Mouse (Mus musculus) ES-Bruce4 (cell line): ENCODE measurements around the gene Ccnjl.

Source experiments
- CTCF ChIP-seq: IDR thresholded peaks from one replicate; pipeline ENCODE4 v1.8.1; 2011; ENCODE audit warnings: low read depth, low read length
- EP300 ChIP-seq: IDR thresholded peaks from 2 replicates; pipeline ENCODE4 v1.6.1; 2011; ENCODE audit warnings: low read depth, low read length; ENCODE audit not compliant: insufficient read depth
- POLR2A ChIP-seq: IDR thresholded peaks from one replicate; pipeline ENCODE4 v1.8.1; 2011; ENCODE audit warnings: low read length; ENCODE audit not compliant: insufficient read depth

DNA sequence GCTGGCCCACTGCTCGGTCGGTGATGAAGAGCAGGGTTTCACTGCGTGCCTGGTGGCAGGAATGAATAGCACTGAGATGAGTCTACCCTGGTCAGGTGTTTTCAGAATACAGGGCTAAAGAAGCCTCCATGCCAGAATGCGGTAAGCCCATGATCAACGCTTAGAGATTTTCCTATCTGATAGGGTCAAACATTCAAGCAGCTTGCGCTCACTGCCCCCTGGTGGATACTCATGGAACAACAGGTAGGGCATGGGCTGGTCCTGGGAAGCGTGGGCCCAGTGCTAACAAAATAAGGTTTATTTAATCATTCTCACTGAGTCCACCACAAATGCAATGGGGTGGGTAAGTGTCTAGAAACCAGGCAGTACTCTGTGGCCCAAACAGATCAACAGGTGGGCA is 35.9 kb upstream of the Ccnjl start:
- TF ChIP-seq CTCF, result peak; percentile 88
- TF ChIP-seq EP300, result no peak
- no peak for TF ChIP-seq POLR2A
